Mouse (Mus musculus): Measurements from ENCODE around the gene Lats1.

DNA sequence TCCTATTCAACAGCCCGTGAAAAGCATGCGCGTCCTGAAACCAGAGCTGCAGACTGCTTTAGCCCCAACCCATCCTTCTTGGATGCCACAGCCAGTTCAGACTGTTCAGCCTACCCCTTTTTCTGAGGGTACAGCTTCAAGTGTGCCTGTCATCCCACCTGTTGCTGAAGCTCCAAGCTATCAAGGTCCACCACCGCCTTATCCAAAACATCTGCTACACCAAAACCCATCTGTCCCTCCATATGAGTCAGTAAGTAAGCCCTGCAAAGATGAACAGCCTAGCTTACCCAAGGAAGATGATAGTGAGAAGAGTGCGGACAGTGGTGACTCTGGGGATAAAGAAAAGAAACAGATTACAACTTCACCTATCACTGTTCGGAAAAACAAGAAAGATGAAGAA is 21.6 kb downstream of the Lats1 start:
- TF ChIP-seq CTCF (conservative IDR thresholded peaks at IDR 0.05; ENCODE audit: insufficient read depth, insufficient read length, low read depth, low read length) (no peak), POLR2A (IDR thresholded peaks at IDR 0.05; ENCODE audit: low read depth, low read length) (no peak)
